Mouse (Mus musculus): Measurements from ENCODE around the gene Zfp663. TPM values are rescaled to one million over a fixed set of nuclear protein-coding genes. Genes with fewer than 3 reads are reported as not detected.

Zfp663 gene
- total and polyA plus RNA-seq, 3 experiments, result 0.18 TPM; not detected in 2

GRCm38 (mm10) chr2:165392156-165392555 lies 23.6 kb upstream of the Zfp663 start:
- no peak for DNase-seq (ENCODE audit: low read depth, low spot score)
- Histone ChIP-seq H3K27me3 (ENCODE audit: control insufficient read depth in 1 of 2, insufficient read depth in 2 of 2, low read length in 2 of 2) (peaks cover 0 to 1% of the 10 kb centered on the region in 2 experiments; a peak in 1 of 4 replicates), H3K36me3 (ENCODE audit: control insufficient read depth in 1 of 2, insufficient read depth in 2 of 2, low read length in 2 of 2) (no peaks in the 10 kb centered on the region), H3K9me3 (replicated peaks; ENCODE audit: insufficient read depth, low read length) (no peaks in the 10 kb centered on the region), H3K4me3 (ENCODE audit: control insufficient read depth in 1 of 2, insufficient read depth in 1 of 2, low read depth in 2 of 2, low read length in 2 of 2) (no peak overlapping the region), H3K79me2 (ENCODE audit: control insufficient read depth, insufficient read depth, low read length, poor library complexity) (no peaks in the 10 kb centered on the region), H3K9ac (ENCODE audit: control insufficient read depth, low read depth, low read length, poor library complexity, severe bottlenecking) (no peak overlapping the region), H3K27ac (ENCODE audit: control insufficient read depth, low read depth, low read length) (no peak overlapping the region), H3K4me1 (ENCODE audit: control insufficient read depth in 1 of 2, insufficient read depth in 2 of 2, low read length in 2 of 2) (no peaks in the 10 kb centered on the region)
- no peak for TF ChIP-seq ETS1 (IDR thresholded peaks at IDR 0.05; ENCODE audit: low read depth, low read length)
- no peak for TF ChIP-seq EP300 (IDR thresholded peaks at IDR 0.05; ENCODE audit: low read depth in 1 of 2, low read length in 2 of 2)
- TF ChIP-seq CTCF (IDR thresholded peaks at IDR 0.05 in 2 of 3, conservative IDR thresholded peaks at IDR 0.05 in 1 of 3; ENCODE audit: control insufficient read depth in 1 of 3, insufficient read depth in 1 of 3, low read depth in 2 of 3, low read length in 3 of 3, poor library complexity in 1 of 3, severe bottlenecking in 1 of 3), result no peak
- no peak for TF ChIP-seq SIN3A (IDR thresholded peaks at IDR 0.05; ENCODE audit: low read length)
- no peak for TF ChIP-seq MYC (IDR thresholded peaks at IDR 0.05; ENCODE audit: low read depth, low read length)
- no peak for TF ChIP-seq KAT2A (conservative IDR thresholded peaks at IDR 0.05; ENCODE audit: low read depth, low read length)
- TF ChIP-seq MYB (IDR thresholded peaks at IDR 0.05; ENCODE audit: low read depth, low read length), result no peak
- no peak for TF ChIP-seq ZKSCAN1 (IDR thresholded peaks at IDR 0.05; ENCODE audit: low read depth, low read length)
- no peak for TF ChIP-seq RAD21 (IDR thresholded peaks at IDR 0.05; ENCODE audit: low read depth, low read length)
- TF ChIP-seq ZC3H11A (IDR thresholded peaks at IDR 0.05; ENCODE audit: low read depth, low read length), result no peak

- no peak for TF ChIP-seq NRF1 (IDR thresholded peaks at IDR 0.05; ENCODE audit: insufficient read depth, low read depth, low read length, poor library complexity, severe bottlenecking)
- no peak for TF ChIP-seq ETS1 (IDR thresholded peaks at IDR 0.05; ENCODE audit: low read depth, low read length)
- no peak for TF ChIP-seq USF1 (IDR thresholded peaks at IDR 0.05; ENCODE audit: low read depth, low read length)
- TF ChIP-seq ZMIZ1 (IDR thresholded peaks at IDR 0.05; ENCODE audit: low read depth, low read length), result no peak
- no peak for TF ChIP-seq CHD1 (IDR thresholded peaks at IDR 0.05; ENCODE audit: low read depth, low read length)
- no peak for TF ChIP-seq MXI1 (IDR thresholded peaks at IDR 0.05; ENCODE audit: low read depth, low read length)
- TF ChIP-seq SMC3 (IDR thresholded peaks at IDR 0.05; ENCODE audit: low read depth, low read length), result peak; percentile 48
- no peak for TF ChIP-seq ZNF384 (IDR thresholded peaks at IDR 0.05; ENCODE audit: low read depth, low read length)
- TF ChIP-seq CHD2 (IDR thresholded peaks at IDR 0.05; ENCODE audit: low read length), result no peak
- no peak for TF ChIP-seq EP300 (IDR thresholded peaks at IDR 0.05; ENCODE audit: low read depth in 1 of 2, low read length in 2 of 2)
- TF ChIP-seq HCFC1 (IDR thresholded peaks at IDR 0.05; ENCODE audit: low read depth, low read length), result no peak
- no peak for TF ChIP-seq ZC3H11A (IDR thresholded peaks at IDR 0.05; ENCODE audit: low read depth, low read length)
- TF ChIP-seq GATA1 (IDR thresholded peaks at IDR 0.05; ENCODE audit: low read depth, low read length), result no peak
- TF ChIP-seq POLR2AphosphoS5 (IDR thresholded peaks at IDR 0.05; ENCODE audit: borderline replicate concordance, low read depth, low read length), result no peak
- peak; percentile 33 for TF ChIP-seq RAD21 (IDR thresholded peaks at IDR 0.05; ENCODE audit: low read depth, low read length)
- TF ChIP-seq CTCF (IDR thresholded peaks at IDR 0.05 in 2 of 3, conservative IDR thresholded peaks at IDR 0.05 in 1 of 3; ENCODE audit: control insufficient read depth in 1 of 3, insufficient read depth in 1 of 3, low read depth in 2 of 3, low read length in 3 of 3, poor library complexity in 1 of 3, severe bottlenecking in 1 of 3), result peak; percentile 48 to 59 (median 56)
- no peak for TF ChIP-seq TCF12 (IDR thresholded peaks at IDR 0.05; ENCODE audit: low read depth, low read length)
- TF ChIP-seq TAL1 (IDR thresholded peaks at IDR 0.05; ENCODE audit: low read length), result no peak
- TF ChIP-seq E2F4 (IDR thresholded peaks at IDR 0.05; ENCODE audit: borderline replicate concordance, low read depth, low read length), result no peak
- no peak for TF ChIP-seq POLR2A (IDR thresholded peaks at IDR 0.05; ENCODE audit: control insufficient read depth in 1 of 2, insufficient read depth in 1 of 2, low read depth in 1 of 2, low read length in 2 of 2, poor library complexity in 1 of 2)
- no peak for TF ChIP-seq SIN3A (IDR thresholded peaks at IDR 0.05; ENCODE audit: low read length)
- TF ChIP-seq MAX (IDR thresholded peaks at IDR 0.05; ENCODE audit: low read length), result no peak
- no peak for TF ChIP-seq ELF1 (IDR thresholded peaks at IDR 0.05; ENCODE audit: low read depth, low read length)
- TF ChIP-seq ZKSCAN1 (IDR thresholded peaks at IDR 0.05; ENCODE audit: low read depth, low read length), result no peak
- TF ChIP-seq BHLHE40 (IDR thresholded peaks at IDR 0.05; ENCODE audit: borderline replicate concordance, low read depth, low read length), result no peak
- no peak for TF ChIP-seq USF2 (IDR thresholded peaks at IDR 0.05; ENCODE audit: borderline replicate concordance in 1 of 2, insufficient read depth in 1 of 2, low read depth in 1 of 2, low read length in 2 of 2)
- Histone ChIP-seq H3K36me3 (ENCODE audit: control insufficient read depth in 1 of 2, insufficient read depth in 2 of 2, low read length in 2 of 2) (no peaks in the 10 kb centered on the region), H3K4me1 (ENCODE audit: control insufficient read depth in 1 of 2, insufficient read depth in 2 of 2, low read length in 2 of 2) (no peaks in the 10 kb centered on the region), H3K9ac (ENCODE audit: control insufficient read depth, low read depth, low read length, poor library complexity, severe bottlenecking) (no peak overlapping the region), H3K79me2 (ENCODE audit: control insufficient read depth, insufficient read depth, low read length, poor library complexity) (no peaks in the 10 kb centered on the region), H3K27me3 (ENCODE audit: control insufficient read depth in 1 of 2, insufficient read depth in 2 of 2, low read length in 2 of 2) (peaks cover 0 to 1% of the 10 kb centered on the region in 2 experiments; a peak in 1 of 4 replicates), H3K27ac (ENCODE audit: control insufficient read depth, low read depth, low read length) (no peak overlapping the region), H3K4me3 (ENCODE audit: control insufficient read depth in 1 of 2, insufficient read depth in 1 of 2, low read depth in 2 of 2, low read length in 2 of 2) (no peak overlapping the region), H3K9me3 (replicated peaks; ENCODE audit: insufficient read depth, low read length) (no peaks in the 10 kb centered on the region)
- DNase-seq (ENCODE audit: low read depth, low spot score), result peak; percentile 49
These were observed 23.0 kb upstream of the Zfp663 start for GRCm38 (mm10) chr2:165391561-165391960.

Data from MEL (cell line).